Mouse (Mus musculus): ENCODE measurements around the gene Mst1. TPM values are rescaled to one million over a fixed set of nuclear protein-coding genes. Genes with fewer than 3 reads are reported as not detected.

Mst1 gene
- polyA plus RNA-seq, 1 experiment from 2014 or later, result 0.69 TPM

- H3K36me3 ChIP-seq (replicated peaks), result peaks cover 68% of the 10 kb centered on the region
- WGBS, result 75% methylated on average over 7 of the region's 7 CpGs
Observed at GRCm38 (mm10) chr9:108052411-108052810, 27.8 kb upstream of the Mst1 start.

GRCm38 (mm10) chr9:108052885-108053664 is 27.2 kb upstream of the Mst1 start, which contains the start of gene Amigo3:
Gene Amigo3 (plus strand): TSS chr9:108053159.
- Histone ChIP-seq H3K9me3 (no peaks in the 10 kb centered on the region), H3K27me3 (replicated peaks; ENCODE audit: low read depth, poor library complexity, severe bottlenecking) (no peaks in the 10 kb centered on the region), H3K4me1 (peaks cover 41% of the 10 kb centered on the region), H3K4me3 (peak within 1 kb of the TSS; percentile 32; the same call in 1 of the 2 replicates), H3K36me3 (replicated peaks) (peaks cover 72% of the 10 kb centered on the region), H3K27ac (replicated peaks) (peak within 1 kb of the TSS; percentile 20)
- peak; percentile 94 for DNase-seq (ENCODE audit: low spot score)
- 55% methylated on average over 20 of the region's 20 CpGs for WGBS

More at GRCm38 (mm10) chr9:108052411-108052810, 27.8 kb upstream of the Mst1 start:
- no peak for DNase-seq (ENCODE audit: low spot score)
- Histone ChIP-seq H3K27me3 (replicated peaks; ENCODE audit: low read depth, poor library complexity, severe bottlenecking) (no peaks in the 10 kb centered on the region), H3K4me1 (peaks cover 48% of the 10 kb centered on the region), H3K9me3 (no peaks in the 10 kb centered on the region), H3K4me3 (peak overlapping the region; percentile 32; the same call in 1 of the 2 replicates), H3K27ac (replicated peaks) (no peak overlapping the region)

GRCm38 (mm10) chr9:108053665-108054225 is 26.5 kb upstream of the Mst1 start:
- Histone ChIP-seq H3K27me3 (replicated peaks; ENCODE audit: low read depth, poor library complexity, severe bottlenecking) (no peaks in the 10 kb centered on the region), H3K4me1 (peaks cover 34% of the 10 kb centered on the region), H3K27ac (replicated peaks) (no peak overlapping the region), H3K9me3 (no peaks in the 10 kb centered on the region), H3K36me3 (replicated peaks) (peaks cover 78% of the 10 kb centered on the region), H3K4me3 (peak overlapping the region; percentile 32; the same call in 1 of the 2 replicates)
- no peak for DNase-seq (ENCODE audit: low spot score)
- WGBS, result 93% methylated on average over 15 of the region's 15 CpGs

- Histone ChIP-seq H3K36me3 (replicated peaks) (peaks cover 86% of the 10 kb centered on the region), H3K9me3 (no peaks in the 10 kb centered on the region), H3K27ac (replicated peaks) (no peak overlapping the region), H3K27me3 (replicated peaks; ENCODE audit: low read depth, poor library complexity, severe bottlenecking) (no peaks in the 10 kb centered on the region), H3K4me1 (peaks cover 32% of the 10 kb centered on the region), H3K4me3 (no peak overlapping the region)
- no peak for DNase-seq (ENCODE audit: low spot score)
- 91% methylated on average over 22 of the region's 22 CpGs for WGBS
Observed at GRCm38 (mm10) chr9:108054331-108055040, 25.8 kb upstream of the Mst1 start.

GRCm38 (mm10) chr9:108055061-108055460 is 25.2 kb upstream of the Mst1 start:
- Histone ChIP-seq H3K36me3 (replicated peaks) (peaks cover 92% of the 10 kb centered on the region), H3K9me3 (no peaks in the 10 kb centered on the region), H3K27ac (replicated peaks) (no peak overlapping the region), H3K4me3 (no peak overlapping the region), H3K27me3 (replicated peaks; ENCODE audit: low read depth, poor library complexity, severe bottlenecking) (no peaks in the 10 kb centered on the region), H3K4me1 (peaks cover 26% of the 10 kb centered on the region)
- WGBS, result 72% methylated on average over 1 of the region's 1 CpGs
- DNase-seq (ENCODE audit: low spot score), result no peak

- H3K27ac ChIP-seq (replicated peaks), result no peak overlapping the region
- H3K4me3 ChIP-seq, result peak overlapping the region; percentile 8; the same call in 1 of the 2 replicates
- WGBS, result 80% methylated on average over 6 of the region's 6 CpGs
- H3K36me3 ChIP-seq (replicated peaks), result peaks cover 91% of the 10 kb centered on the region
- no peaks in the 10 kb centered on the region for H3K27me3 ChIP-seq (replicated peaks; ENCODE audit: low read depth, poor library complexity, severe bottlenecking)
- DNase-seq (ENCODE audit: low spot score), result peak; percentile 7
- peaks cover 25% of the 10 kb centered on the region for H3K4me1 ChIP-seq
- H3K9me3 ChIP-seq, result no peaks in the 10 kb centered on the region
Observed at GRCm38 (mm10) chr9:108055661-108056237, 24.5 kb upstream of the Mst1 start.

GRCm38 (mm10) chr9:108056361-108057261 is 23.6 kb upstream of the Mst1 start:
- H3K9me3 ChIP-seq, result no peaks in the 10 kb centered on the region
- DNase-seq (ENCODE audit: low spot score), result no peak
- peaks cover 88% of the 10 kb centered on the region for H3K36me3 ChIP-seq (replicated peaks)
- H3K4me1 ChIP-seq, result peaks cover 25% of the 10 kb centered on the region
- no peak overlapping the region for H3K27ac ChIP-seq (replicated peaks)
- no peak overlapping the region for H3K4me3 ChIP-seq
- no peaks in the 10 kb centered on the region for H3K27me3 ChIP-seq (replicated peaks; ENCODE audit: low read depth, poor library complexity, severe bottlenecking)
- 82% methylated on average over 28 of the region's 28 CpGs for WGBS

GRCm38 (mm10) chr9:108057262-108057562 is 23.0 kb upstream of the Mst1 start:
- Histone ChIP-seq H3K27ac (replicated peaks) (no peak overlapping the region), H3K9me3 (no peaks in the 10 kb centered on the region), H3K27me3 (replicated peaks; ENCODE audit: low read depth, poor library complexity, severe bottlenecking) (no peaks in the 10 kb centered on the region), H3K36me3 (replicated peaks) (peaks cover 88% of the 10 kb centered on the region), H3K4me1 (peaks cover 22% of the 10 kb centered on the region), H3K4me3 (no peak overlapping the region)
- 89% methylated on average over 5 of the region's 5 CpGs for WGBS
- no peak for DNase-seq (ENCODE audit: low spot score)

- peaks cover 94% of the 10 kb centered on the region for H3K36me3 ChIP-seq (replicated peaks)
Observed at GRCm38 (mm10) chr9:108058291-108058690, 21.9 kb upstream of the Mst1 start.

GRCm38 (mm10) chr9:108062142-108062541 is 18.1 kb upstream of the Mst1 start:
- no peaks in the 10 kb centered on the region for H3K4me1 ChIP-seq
- no peaks in the 10 kb centered on the region for H3K27me3 ChIP-seq (replicated peaks; ENCODE audit: low read depth, poor library complexity, severe bottlenecking)
- no peak overlapping the region for H3K4me3 ChIP-seq
- H3K27ac ChIP-seq (replicated peaks), result no peak overlapping the region
- 91% methylated on average over 3 of the region's 3 CpGs for WGBS
- no peaks in the 10 kb centered on the region for H3K9me3 ChIP-seq
- H3K36me3 ChIP-seq (replicated peaks), result peaks cover 88% of the 10 kb centered on the region
- no peak for DNase-seq (ENCODE audit: low spot score)

More at GRCm38 (mm10) chr9:108058291-108058690, 21.9 kb upstream of the Mst1 start:
- Histone ChIP-seq H3K27me3 (replicated peaks; ENCODE audit: low read depth, poor library complexity, severe bottlenecking) (no peaks in the 10 kb centered on the region), H3K4me1 (peaks cover 12% of the 10 kb centered on the region), H3K27ac (replicated peaks) (no peak overlapping the region), H3K9me3 (no peaks in the 10 kb centered on the region), H3K4me3 (no peak overlapping the region)
- 92% methylated on average over 9 of the region's 9 CpGs for WGBS
- DNase-seq (ENCODE audit: low spot score), result no peak

GRCm38 (mm10) chr9:108063361-108063760 is 16.9 kb upstream of the Mst1 start:
- WGBS, result 89% methylated on average over 12 of the region's 12 CpGs
- Histone ChIP-seq H3K27ac (replicated peaks) (no peak overlapping the region), H3K36me3 (replicated peaks) (peaks cover 80% of the 10 kb centered on the region), H3K4me3 (no peak overlapping the region), H3K9me3 (no peaks in the 10 kb centered on the region), H3K4me1 (no peaks in the 10 kb centered on the region), H3K27me3 (replicated peaks; ENCODE audit: low read depth, poor library complexity, severe bottlenecking) (no peaks in the 10 kb centered on the region)
- DNase-seq (ENCODE audit: low spot score), result no peak
